Mouse (Mus musculus) stomach, embryonic 16.5 days (tissue): ENCODE data around the gene Mnd1. TPM values are rescaled to one million over a fixed set of nuclear protein-coding genes. Genes with fewer than 3 reads are reported as not detected.

Experiments used
- ATAC-seq: fragments of 200-750 bp; cut with Nextera tagmentation; 2 replicates; pipeline ENCODE4 v1.8.0; 2017; ENCODE audit warnings: moderate number of reproducible peaks, moderate TSS enrichment; ENCODE audit not compliant: insufficient read depth, low FRiP score
- H3K27ac ChIP-seq: fragments of 300-500 bp; sonication (generic); 2 replicates; pipeline ENCODE4 v1.5.1; 2014; ENCODE audit warnings: low read length
- H3K27me3 ChIP-seq: fragments of 300-500 bp; sonication (generic); 2 replicates; pipeline ENCODE4 v1.6.1; 2014; ENCODE audit warnings: low read length, control low read depth, mixed read lengths; ENCODE audit not compliant: control insufficient read depth, insufficient read depth
- H3K36me3 ChIP-seq: fragments of 300-500 bp; sonication (generic); 2 replicates; pipeline ENCODE4 v1.6.1; 2014; ENCODE audit warnings: low read length; ENCODE audit not compliant: control insufficient read depth, insufficient read depth
- H3K4me1 ChIP-seq: fragments of 300-500 bp; sonication (generic); 2 replicates; pipeline ENCODE4 v1.6.1; 2014; ENCODE audit warnings: low read length, control low read depth, mixed read lengths; ENCODE audit not compliant: control insufficient read depth, insufficient read depth
- H3K4me2 ChIP-seq: fragments of 300-500 bp; sonication (generic); 2 replicates; pipeline ENCODE4 v1.6.1; 2014; ENCODE audit warnings: low read depth, low read length, mixed read lengths
- H3K4me3 ChIP-seq: fragments of 300-500 bp; sonication (generic); replicated peaks from 2 replicates; pipeline ENCODE4 v1.5.1; 2014; ENCODE audit warnings: mild to moderate bottlenecking, low read length
- H3K9ac ChIP-seq: fragments of 300-500 bp; sonication (generic); 2 replicates; pipeline ENCODE4 v1.6.1; 2014; ENCODE audit warnings: low read length
- H3K9me3 ChIP-seq: fragments of 300-500 bp; sonication (generic); replicated peaks from 2 replicates; pipeline ENCODE4 v1.6.1; 2016; ENCODE audit warnings: low read length, control low read depth; ENCODE audit not compliant: control insufficient read depth
- WGBS: fragments of 180-500 bp; shearing (Covaris S2); extraction: QIAGEN DNeasy Blood & Tissue Kit; methylation state at CpG from one replicate; pipeline ENCODE4 v1.1.7; 2014; 5-methylcytosine and 5-hydroxymethylcytosine counted together
- polyA plus RNA-seq: library from polyadenylated mRNA; unstranded; fragments of >200 nt; fragmentation: Nextera tagmentation; extraction: Ambion mirVana; gene quantifications from 2 replicates; pipeline ENCODE4 v1.2.1, GENCODE M21; 2015

Mnd1 gene
- polyA plus RNA-seq, 1 experiment from 2014 or later = 12.6 TPM

- H3K4me1 ChIP-seq = no peaks in the 10 kb centered on the region
- no peak overlapping the region for H3K4me2 ChIP-seq
- no peak overlapping the region for H3K27ac ChIP-seq
- H3K9me3 ChIP-seq = 0 out of 2 replicates have a peak, but pooled peaks cover 3% of the 10 kb centered on the region
- WGBS = 62% methylated on average over 2 of the region's 2 CpGs
- H3K27me3 ChIP-seq = no peaks in the 10 kb centered on the region
- ATAC-seq = no peak
- H3K9ac ChIP-seq = no peak overlapping the region
- no peaks in the 10 kb centered on the region for H3K36me3 ChIP-seq
- no peak overlapping the region for H3K4me3 ChIP-seq
These were observed 68.7 kb downstream of the Mnd1 start for GRCm38 (mm10) chr3:84086921-84087320.

- ATAC-seq = no peak
- Histone ChIP-seq H3K9me3 (0 out of 2 replicates have a peak, but pooled peaks cover 4% of the 10 kb centered on the region), H3K36me3 (no peaks in the 10 kb centered on the region), H3K4me3 (no peak overlapping the region), H3K27me3 (no peaks in the 10 kb centered on the region), H3K27ac (no peak overlapping the region), H3K9ac (no peak overlapping the region), H3K4me2 (no peak overlapping the region), H3K4me1 (no peaks in the 10 kb centered on the region)
- 80% methylated on average over 7 of the region's 7 CpGs for WGBS
These were observed 69.2 kb downstream of the Mnd1 start for GRCm38 (mm10) chr3:84086337-84086736.

GRCm38 (mm10) chr3:84085429-84085828, 70.2 kb downstream of the Mnd1 start:
- Histone ChIP-seq H3K9ac (no peak overlapping the region), H3K36me3 (no peaks in the 10 kb centered on the region), H3K27ac (no peak overlapping the region), H3K4me3 (no peak overlapping the region), H3K9me3 (0 out of 2 replicates have a peak, but pooled peaks cover 4% of the 10 kb centered on the region), H3K27me3 (no peaks in the 10 kb centered on the region), H3K4me2 (no peak overlapping the region), H3K4me1 (no peaks in the 10 kb centered on the region)
- 25% methylated on average over 9 of the region's 9 CpGs for WGBS
- ATAC-seq = peak; percentile 72

GRCm38 (mm10) chr3:84081208-84081722, 74.3 kb downstream of the Mnd1 start:
- H3K4me2 ChIP-seq = no peak overlapping the region
- WGBS = 64% methylated on average over 4 of the region's 4 CpGs
- H3K27ac ChIP-seq = no peak overlapping the region
- H3K27me3 ChIP-seq = no peaks in the 10 kb centered on the region
- H3K9ac ChIP-seq = no peak overlapping the region
- H3K4me3 ChIP-seq = no peak overlapping the region
- H3K4me1 ChIP-seq = 0 out of 2 replicates have a peak, but pooled peaks cover 3% of the 10 kb centered on the region
- H3K36me3 ChIP-seq = no peaks in the 10 kb centered on the region
- H3K9me3 ChIP-seq = peaks cover 4% of the 10 kb centered on the region; the same call in 1 of the 2 replicates
- no peak for ATAC-seq

- H3K4me1 ChIP-seq = 0 out of 2 replicates have a peak, but pooled peaks cover 3% of the 10 kb centered on the region
- H3K9me3 ChIP-seq = peaks cover 4% of the 10 kb centered on the region; the same call in 1 of the 2 replicates
- H3K27me3 ChIP-seq = no peaks in the 10 kb centered on the region
- H3K36me3 ChIP-seq = no peaks in the 10 kb centered on the region
- H3K4me3 ChIP-seq = no peak overlapping the region
- H3K27ac ChIP-seq = no peak overlapping the region; the same call in 1 of the 2 replicates
- H3K9ac ChIP-seq = no peak overlapping the region; the same call in 1 of the 2 replicates
- WGBS = 76% methylated on average over 7 of the region's 7 CpGs
- H3K4me2 ChIP-seq = no peak overlapping the region
- ATAC-seq = no peak
These were observed 75.5 kb downstream of the Mnd1 start for GRCm38 (mm10) chr3:84080074-84080473.

- peaks cover 4% of the 10 kb centered on the region; the same call in 1 of the 2 replicates for H3K9me3 ChIP-seq
- H3K27me3 ChIP-seq = no peaks in the 10 kb centered on the region
- H3K9ac ChIP-seq = no peak overlapping the region
- H3K4me1 ChIP-seq = 0 out of 2 replicates have a peak, but pooled peaks cover 3% of the 10 kb centered on the region
- no peak overlapping the region for H3K27ac ChIP-seq
- H3K4me2 ChIP-seq = no peak overlapping the region
- no peak for ATAC-seq
- WGBS = 81% methylated on average over 4 of the region's 4 CpGs
- H3K36me3 ChIP-seq = no peaks in the 10 kb centered on the region
- H3K4me3 ChIP-seq = no peak overlapping the region
These were observed 78.1 kb downstream of the Mnd1 start for GRCm38 (mm10) chr3:84077505-84077904.

- no peak overlapping the region for H3K4me3 ChIP-seq
- no peak overlapping the region for H3K9ac ChIP-seq
- H3K4me1 ChIP-seq = 0 out of 2 replicates have a peak, but pooled peaks cover 3% of the 10 kb centered on the region
- no peaks in the 10 kb centered on the region for H3K36me3 ChIP-seq
- no peak overlapping the region for H3K4me2 ChIP-seq
- H3K9me3 ChIP-seq = no peaks in the 10 kb centered on the region; the same call in 1 of the 2 replicates
- H3K27ac ChIP-seq = no peak overlapping the region; the same call in 1 of the 2 replicates
- ATAC-seq = no peak
- 75% methylated on average over 13 of the region's 13 CpGs for WGBS
- H3K27me3 ChIP-seq = no peaks in the 10 kb centered on the region
These were observed 78.8 kb downstream of the Mnd1 start for GRCm38 (mm10) chr3:84076543-84077332.

- Histone ChIP-seq H3K36me3 (no peaks in the 10 kb centered on the region), H3K4me3 (no peak overlapping the region), H3K9me3 (no peaks in the 10 kb centered on the region; the same call in 1 of the 2 replicates), H3K4me2 (no peak overlapping the region), H3K4me1 (0 out of 2 replicates have a peak, but pooled peaks cover 3% of the 10 kb centered on the region), H3K27me3 (no peaks in the 10 kb centered on the region), H3K9ac (no peak overlapping the region), H3K27ac (peak overlapping the region; percentile 51; the same call in 1 of the 2 replicates)
- 46% methylated on average over 4 of the region's 4 CpGs for WGBS
- ATAC-seq = peak; percentile 45; the same call in 1 of the 2 replicates
These were observed 80.1 kb downstream of the Mnd1 start for GRCm38 (mm10) chr3:84075516-84075915.

- no peak for ATAC-seq
- 81% methylated on average over 2 of the region's 2 CpGs for WGBS
These were observed 80.8 kb downstream of the Mnd1 start for GRCm38 (mm10) chr3:84074777-84075176.

More at GRCm38 (mm10) chr3:84074777-84075176, 80.8 kb downstream of the Mnd1 start:
- H3K27ac ChIP-seq = peak overlapping the region; percentile 51; the same call in 1 of the 2 replicates
- no peak overlapping the region for H3K4me2 ChIP-seq
- no peaks in the 10 kb centered on the region for H3K27me3 ChIP-seq
- H3K9me3 ChIP-seq = no peaks in the 10 kb centered on the region; the same call in 1 of the 2 replicates
- H3K4me3 ChIP-seq = no peak overlapping the region
- no peaks in the 10 kb centered on the region for H3K4me1 ChIP-seq
- H3K9ac ChIP-seq = no peak overlapping the region
- H3K36me3 ChIP-seq = no peaks in the 10 kb centered on the region
